Mouse (Mus musculus) ES-CJ7 (cell line): ENCODE data around the gene Rpl4.
A peak's percentile ranks its signal among the peaks of the same experiment; 100 is the strongest.
"Not testable (repeated sequence)": the region's sequence is repeated elsewhere in the genome, so short reads cannot be mapped to it uniquely, and the experiment has no call there.

Experiments used
- DNase-seq: peaks from one replicate; pipeline ENCODE4 v3.0.0; 2011; ENCODE audit warnings: low read depth, low spot score

The Rpl4 gene

GRCm38 (mm10) chr9:64172816-64173665 is at the start of gene Rpl4, which contains the start of gene Zwilch:
Rpl4 (plus strand) TSS chr9:64173375.
Zwilch (minus strand) TSS chr9:64173104.
- DNase-seq: peak; percentile 89

DNA sequence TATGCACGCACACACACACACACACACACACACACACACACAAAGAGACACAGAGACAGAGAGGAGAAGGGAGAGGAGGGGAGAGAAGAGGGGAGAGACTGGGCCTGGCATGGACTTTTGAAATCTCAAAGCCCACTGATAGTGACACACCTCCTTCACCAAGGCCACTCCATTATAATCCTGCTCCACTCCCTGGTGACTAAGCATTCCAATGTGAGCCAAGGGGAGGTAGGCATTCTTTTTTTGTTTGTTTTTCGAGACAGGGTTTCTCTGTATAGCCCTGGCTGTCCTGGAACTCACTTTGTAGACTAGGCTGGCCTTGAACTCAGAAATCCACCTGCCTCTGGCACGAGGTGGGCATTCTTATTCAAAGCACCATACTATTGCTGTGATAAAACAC is 48.3 kb upstream of the Rpl4 start:
- peak; percentile 79 for DNase-seq

GRCm38 (mm10) chr9:64125307-64125706 is 47.9 kb upstream of the Rpl4 start:
- peak; percentile 46 for DNase-seq

DNA sequence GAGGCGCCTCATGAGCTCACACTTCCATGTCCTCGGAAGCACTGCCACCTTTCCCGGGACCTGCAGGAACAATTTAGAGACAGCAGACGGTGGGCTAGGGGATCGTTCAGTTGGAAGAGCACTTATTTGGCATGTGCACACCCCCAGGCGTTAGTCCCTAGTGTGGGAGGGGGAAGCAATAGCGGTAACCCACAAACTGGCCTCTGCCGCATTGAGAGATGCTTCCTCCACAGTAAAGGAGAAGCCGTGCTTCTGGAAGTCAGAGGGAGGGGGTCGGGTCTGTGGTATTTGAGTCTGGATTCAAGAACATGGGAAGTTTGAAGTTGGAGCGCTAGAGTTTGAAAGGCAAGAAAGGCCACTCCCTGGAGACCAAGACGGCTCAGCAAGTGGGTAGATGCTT is 47.1 kb upstream of the Rpl4 start:
- DNase-seq: no peak

DNA sequence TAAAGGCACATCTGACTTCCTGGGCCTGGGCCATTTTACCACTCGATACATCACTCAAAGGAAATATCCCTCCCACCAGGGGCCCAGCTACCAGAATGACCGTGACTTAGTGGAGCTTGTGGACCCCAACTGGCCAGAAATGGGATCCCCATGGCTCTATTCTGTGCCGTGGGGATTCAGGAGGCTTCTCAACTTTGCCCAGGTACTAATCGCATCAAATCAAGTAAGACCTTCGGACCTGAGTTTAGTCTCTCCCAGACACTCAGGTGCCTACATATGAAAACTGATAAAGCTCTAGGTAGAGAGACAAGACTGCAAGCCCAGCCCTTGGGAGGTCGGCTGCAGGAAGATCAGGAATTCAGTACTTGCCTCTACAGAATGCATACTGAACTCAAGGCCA is 41.6 kb upstream of the Rpl4 start:
- DNase-seq: no peak

DNA sequence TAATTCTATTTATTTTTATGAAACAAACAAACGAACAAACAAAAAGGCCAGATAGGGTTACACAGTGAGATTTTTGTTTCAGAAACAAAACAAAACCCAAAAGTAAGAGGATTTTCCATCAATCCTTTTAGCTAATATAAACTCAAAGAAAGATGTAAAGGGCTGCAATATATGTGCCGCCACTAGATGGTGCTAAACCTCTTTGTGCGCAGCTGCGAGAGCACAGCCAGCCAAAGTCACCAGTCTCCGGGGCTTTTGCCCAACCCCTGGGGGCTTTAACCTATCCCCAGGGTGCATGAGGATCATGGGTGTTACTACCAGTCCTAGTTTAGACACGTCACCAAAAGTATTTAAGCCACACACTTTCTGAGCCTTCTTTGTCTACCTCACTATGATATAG is 34.3 kb upstream of the Rpl4 start:
- DNase-seq: peak; percentile 59

DNA sequence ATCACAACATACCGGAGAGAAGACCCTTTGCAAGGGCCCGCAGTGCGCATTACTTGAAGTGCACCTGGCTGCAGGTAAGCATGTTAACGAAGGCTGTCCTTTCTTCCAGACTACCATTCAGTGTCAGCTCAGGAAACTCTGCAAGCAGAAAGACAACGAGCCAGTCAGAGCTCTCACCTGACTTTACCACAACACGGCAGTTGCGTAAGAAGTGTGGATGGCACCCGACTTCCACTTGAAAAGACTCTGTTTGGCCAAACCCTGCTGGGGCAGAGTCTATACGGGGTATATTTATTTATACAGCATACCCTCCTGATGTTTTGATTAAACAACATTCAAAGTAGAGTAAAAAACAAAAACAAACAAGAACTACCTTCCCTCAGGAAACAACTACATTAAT is 33.3 kb upstream of the Rpl4 start:
- no peak for DNase-seq

DNA sequence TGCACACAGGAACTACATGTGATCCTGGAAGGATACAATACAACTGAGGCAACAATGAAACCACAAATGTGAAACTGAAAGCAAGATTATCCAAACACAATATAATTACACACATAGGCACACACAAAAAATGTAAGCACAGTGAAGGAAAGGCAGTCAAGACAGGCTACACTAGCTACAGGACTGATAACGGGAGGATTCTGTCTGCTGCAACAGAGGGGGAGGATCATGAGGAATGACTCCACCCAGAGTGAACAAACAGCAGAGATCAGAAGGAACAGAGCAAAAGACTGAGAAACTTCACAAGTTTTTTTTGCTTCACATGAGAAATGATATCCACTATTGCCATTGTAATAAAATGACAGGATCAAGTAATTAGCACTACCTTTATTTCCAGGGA is 16.5 kb upstream of the Rpl4 start:
- no peak for DNase-seq

GRCm38 (mm10) chr9:64160471-64160870 is 12.7 kb upstream of the Rpl4 start:
- DNase-seq: no peak

- DNase-seq: not testable (repeated sequence)
Observed at GRCm38 (mm10) chr9:64169967-64170366, 3.2 kb upstream of the Rpl4 start.

DNA sequence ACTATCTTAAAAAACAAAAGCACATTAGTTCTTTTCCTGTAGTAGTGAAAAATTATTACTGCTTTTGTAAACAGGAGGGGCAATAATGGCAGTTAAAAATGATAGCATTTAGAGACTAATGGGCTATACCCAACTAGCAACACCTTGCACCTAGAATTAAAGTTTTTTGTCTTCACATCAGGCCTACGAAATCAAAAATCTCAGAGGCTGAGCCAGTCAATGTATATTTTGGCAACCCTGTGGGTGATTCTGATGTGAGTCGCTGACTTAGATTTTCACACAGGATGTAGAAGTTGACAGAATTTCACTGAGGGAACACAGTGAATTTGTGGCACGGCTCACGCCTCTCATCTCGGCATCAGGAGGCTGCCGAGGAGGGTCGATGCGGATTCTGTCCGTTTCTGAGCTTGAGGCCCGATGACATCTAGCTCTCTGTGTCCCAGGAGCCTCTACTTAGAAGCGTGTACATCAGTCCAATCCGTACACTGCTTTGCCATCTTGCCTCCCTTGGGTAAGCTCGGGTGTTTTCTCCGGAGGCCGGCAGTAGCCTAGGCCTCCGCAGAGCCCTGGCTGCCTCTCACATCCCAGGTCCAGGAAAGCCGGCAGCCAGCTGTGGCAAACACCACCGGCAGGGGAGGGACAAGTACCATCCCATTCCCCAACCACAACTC is 895 bp upstream of the Rpl4 start:
- no peak for DNase-seq

DNA sequence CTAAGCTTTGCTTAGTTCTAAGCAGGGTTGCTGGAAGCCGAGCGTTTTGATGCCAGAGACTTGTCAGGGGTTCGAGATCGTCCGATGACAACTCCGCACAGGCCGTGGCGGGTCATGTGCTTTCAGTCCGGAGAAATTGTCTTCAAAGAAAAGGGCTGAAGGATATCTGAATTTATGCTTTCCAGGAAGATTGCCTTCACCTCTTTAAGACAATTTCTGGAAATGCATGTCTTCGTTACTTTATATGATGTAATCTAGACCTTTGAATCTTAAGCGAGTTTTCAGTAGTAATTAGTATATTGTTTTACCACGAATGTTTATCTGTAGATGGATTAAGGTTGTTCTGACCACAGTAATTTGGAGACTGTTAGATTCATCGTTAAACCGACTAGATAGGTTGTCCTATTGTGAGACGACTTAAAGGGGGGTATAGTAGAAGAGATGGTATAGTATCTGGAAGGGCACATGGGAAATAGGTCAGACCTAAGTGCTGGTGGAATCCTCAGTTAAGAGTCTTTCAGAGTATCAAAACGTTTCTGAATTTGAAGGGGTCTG is 568 bp downstream of the Rpl4 start:
- no peak for DNase-seq

- no peak for DNase-seq
Observed at GRCm38 (mm10) chr9:64174341-64174740, 1.2 kb downstream of the Rpl4 start.

- DNase-seq: no peak
Observed at GRCm38 (mm10) chr9:64174766-64175165, 1.6 kb downstream of the Rpl4 start.

GRCm38 (mm10) chr9:64175378-64175777 is 2.2 kb downstream of the Rpl4 start:
- no peak for DNase-seq

DNA sequence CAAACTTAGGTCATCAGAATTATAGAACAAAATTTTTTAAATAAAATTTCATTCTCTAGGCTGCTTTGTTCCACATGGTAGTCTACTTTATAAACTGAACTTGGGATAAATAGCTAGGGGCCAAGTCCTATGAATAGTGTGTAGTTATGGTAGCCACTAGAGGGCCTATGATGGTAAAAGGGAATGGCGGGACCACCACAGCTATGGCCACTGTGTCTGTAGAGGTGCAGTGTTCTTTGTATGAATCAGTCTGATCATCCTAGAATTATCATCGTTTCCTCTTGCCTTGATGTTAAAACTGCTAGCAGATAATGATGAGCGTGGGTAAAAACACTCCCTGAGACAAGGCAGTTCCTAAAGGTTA is 5.4 kb downstream of the Rpl4 start:
- peak; percentile 69 for DNase-seq

DNA sequence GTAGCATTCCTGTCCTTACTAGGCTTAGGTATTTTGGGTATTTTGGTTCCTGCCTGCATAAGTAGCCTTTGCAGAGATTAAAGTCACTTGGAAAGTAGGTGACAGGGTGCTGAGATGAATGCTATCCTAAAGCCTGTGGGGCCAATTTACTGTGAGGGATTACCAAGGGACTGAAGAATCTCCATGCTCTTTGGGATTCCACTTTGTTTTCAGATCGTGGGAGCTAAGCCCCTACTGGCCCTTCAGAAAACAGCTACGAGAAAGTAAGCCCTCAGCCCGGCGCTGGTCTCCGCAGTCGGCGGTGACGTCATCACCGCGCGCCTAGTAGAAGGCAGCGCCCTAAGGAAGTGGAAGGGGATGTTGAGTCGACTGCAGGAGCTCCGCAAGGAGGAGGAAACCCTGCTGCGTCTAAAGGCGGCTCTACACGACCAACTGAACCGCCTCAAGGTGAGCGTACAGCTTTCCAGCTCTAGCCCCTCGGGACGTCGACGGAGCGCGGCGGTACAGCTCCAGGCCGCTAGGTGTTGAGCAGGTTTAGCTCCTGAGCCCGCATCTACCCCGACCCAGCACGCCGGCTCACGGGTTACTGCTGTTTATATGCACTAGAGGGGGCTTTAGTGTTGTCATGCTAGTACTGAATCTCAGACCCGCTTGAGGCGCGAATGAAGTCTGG is 5.9 kb downstream of the Rpl4 start, which contains the start of gene Snapc5:
Gene Snapc5 (plus strand): TSS at position 301 of the 673 bp plus-strand sequence.
- DNase-seq: peak; percentile 95

- DNase-seq: not testable (repeated sequence)
Observed at GRCm38 (mm10) chr9:64183295-64183694, 10.1 kb downstream of the Rpl4 start.

- DNase-seq: peak; percentile 82
Observed at GRCm38 (mm10) chr9:64184166-64184840, 11.1 kb downstream of the Rpl4 start.

GRCm38 (mm10) chr9:64193879-64194278 is 20.7 kb downstream of the Rpl4 start:
- DNase-seq: no peak

DNA sequence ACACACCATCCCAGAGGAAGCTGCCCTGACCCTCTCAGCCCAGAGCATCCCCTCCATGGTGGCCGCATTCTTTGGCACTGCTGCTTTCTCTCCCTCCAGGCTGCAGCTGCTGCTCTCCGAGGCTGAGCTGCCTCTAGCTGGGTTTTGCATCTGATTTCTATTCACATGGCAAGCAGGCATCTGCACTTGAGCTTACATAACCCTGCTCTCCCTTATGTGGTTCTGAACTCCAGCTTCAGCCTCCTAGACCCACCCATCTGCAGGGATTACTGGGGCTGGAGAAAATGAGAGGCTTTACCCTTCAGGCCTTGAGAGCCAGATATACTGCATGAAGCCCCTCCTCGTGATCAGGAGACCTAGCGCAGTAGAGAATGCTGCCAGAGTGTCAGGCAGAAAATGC is 22.4 kb downstream of the Rpl4 start:
- no peak for DNase-seq

DNA sequence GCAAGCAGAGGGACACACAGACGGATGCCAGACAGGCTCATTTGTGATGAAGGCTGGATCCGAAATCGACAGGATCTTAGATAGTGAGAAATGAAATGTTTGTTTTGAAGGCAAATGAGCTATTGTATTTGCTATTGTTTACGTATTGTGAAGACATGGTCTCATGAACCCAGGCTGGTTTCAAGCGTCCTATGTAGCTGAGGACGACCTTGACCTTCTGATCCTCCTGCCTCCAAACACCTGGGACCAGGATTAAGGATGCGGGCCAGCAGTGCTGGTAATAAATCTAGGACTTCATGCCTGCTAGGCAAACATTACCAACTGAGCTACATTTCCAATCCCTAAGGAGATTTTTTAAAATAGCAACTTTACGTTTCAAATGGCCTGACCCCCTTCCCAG is 24.3 kb downstream of the Rpl4 start:
- DNase-seq: peak; percentile 52
